Mouse (Mus musculus) gonadal fat pad, adult 2 months (tissue): ENCODE data around the gene Sqstm1. TPM values are rescaled to one million over a fixed set of nuclear protein-coding genes. Genes with fewer than 3 reads are reported as not detected.

ENCODE experiments used
- DNase-seq: peaks from one replicate; pipeline ENCODE4 v3.0.0-alpha.2; 2012; ENCODE audit warnings: low read depth
- polyA plus RNA-seq: library from polyadenylated mRNA; depleted of rRNA; stranded (reverse); fragments of >200 nt; gene quantifications from 2 replicates; pipeline ENCODE4 v1.2.3, GENCODE M21; 2012; rRNA removed

Gene Sqstm1
- polyA plus RNA-seq: 227 and 257 TPM in 2 replicates

DNA sequence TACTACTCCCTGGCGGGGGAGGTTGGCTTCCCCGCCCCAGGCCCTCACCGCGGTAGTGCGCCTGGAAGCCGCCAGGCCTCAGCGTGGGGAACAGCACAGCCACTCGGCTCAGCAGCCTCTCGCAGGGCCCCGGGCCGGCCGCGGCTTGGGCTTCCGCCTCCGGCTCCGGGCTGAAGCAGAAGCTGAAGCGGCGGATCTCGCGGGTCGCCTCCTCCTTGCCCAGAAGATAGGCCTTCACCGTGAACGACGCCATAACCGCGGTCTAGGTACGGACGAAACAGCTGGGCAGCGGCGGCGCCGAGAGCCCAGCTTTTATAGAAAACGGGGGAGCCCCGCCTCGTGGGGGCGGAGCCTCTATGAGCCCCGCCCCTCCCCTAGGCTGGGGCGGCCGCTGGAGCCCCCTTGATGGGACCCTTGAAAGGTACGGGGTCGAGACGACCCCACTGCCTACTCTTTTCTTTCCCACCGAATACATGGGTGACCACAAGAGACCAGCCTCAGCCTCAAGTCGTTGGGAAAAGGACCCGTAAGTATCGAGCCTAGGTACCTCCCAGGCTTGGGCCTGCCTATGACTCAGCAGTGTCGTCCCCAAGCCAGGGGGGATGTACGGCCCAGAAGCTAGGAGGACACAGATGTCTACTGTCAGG lies at the start of gene Sqstm1, which contains the start of gene Mgat4b:
TSS of gene Sqstm1 (minus strand) at position 323 of the 647 bp plus-strand sequence.
TSS of gene Mgat4b (plus strand) at position 386 of the 647 bp plus-strand sequence.
- no peak for DNase-seq

DNA sequence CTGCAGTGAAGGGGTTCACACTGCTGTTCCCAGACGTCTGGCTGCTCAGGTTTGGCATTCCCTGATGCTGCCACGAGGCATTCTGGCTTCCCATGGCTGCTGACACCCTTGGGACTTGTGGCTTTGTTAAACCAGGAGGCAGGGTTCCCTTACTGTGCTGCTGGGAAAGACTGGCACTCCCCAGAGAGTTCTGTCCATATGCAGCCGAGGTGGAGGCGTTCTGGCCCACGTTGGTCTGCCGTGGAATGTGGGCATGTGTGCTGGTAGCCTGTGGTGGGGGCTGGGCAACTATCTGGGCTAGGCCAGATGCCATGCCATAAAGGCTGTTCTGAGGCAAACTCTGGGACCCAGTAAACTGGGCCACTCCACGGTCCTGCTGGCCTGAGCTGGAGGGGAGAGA lies 47.7 kb upstream of the Sqstm1 start:
- DNase-seq: no peak

DNA sequence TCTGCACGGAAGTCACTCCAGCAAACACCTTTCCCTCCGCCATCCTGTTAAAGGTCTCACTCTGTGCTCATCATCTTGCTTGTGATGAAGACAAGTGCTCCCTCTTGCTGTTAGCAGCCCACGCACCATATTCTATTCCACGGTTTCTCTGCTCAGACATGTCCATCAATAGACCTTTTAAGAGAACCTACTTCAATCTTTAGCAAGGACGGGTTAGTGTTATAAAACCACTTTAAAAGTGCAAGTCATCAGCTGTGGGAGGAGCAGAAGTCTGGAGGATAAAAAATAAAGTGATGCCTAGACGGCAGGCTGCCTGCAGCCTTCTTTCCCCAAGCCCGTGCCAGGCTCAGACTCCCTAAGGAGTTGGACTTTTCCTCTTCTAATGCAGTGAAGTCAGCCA lies 46.0 kb upstream of the Sqstm1 start:
- DNase-seq: no peak

DNA sequence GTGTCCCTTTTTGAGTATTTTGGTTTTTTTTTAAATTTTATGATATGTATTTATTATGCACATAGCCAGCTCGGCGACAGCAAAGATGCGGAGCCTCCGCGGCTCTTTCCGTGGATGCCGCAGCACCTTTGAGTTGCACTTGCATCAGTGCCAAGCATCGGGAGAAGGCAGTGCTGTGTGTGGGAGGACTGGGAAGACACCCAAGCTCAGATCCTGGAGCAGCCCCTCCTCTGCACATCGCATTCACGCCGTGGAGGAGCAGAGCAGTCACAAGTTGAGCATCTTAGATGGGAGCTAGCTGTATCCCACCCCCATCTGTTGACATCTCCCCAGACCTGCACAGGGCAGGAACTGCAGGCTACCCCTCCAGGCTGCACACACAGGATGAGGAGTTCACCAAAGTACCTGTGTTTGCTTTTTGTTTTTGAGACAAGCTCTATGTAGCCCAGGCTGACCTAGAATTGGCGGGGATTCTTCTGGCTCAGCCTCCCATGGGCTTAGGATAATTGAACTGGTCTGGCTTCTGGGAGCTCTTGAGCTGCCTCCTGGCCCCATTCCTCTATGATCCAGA lies 43.5 kb upstream of the Sqstm1 start:
- no peak for DNase-seq

DNA sequence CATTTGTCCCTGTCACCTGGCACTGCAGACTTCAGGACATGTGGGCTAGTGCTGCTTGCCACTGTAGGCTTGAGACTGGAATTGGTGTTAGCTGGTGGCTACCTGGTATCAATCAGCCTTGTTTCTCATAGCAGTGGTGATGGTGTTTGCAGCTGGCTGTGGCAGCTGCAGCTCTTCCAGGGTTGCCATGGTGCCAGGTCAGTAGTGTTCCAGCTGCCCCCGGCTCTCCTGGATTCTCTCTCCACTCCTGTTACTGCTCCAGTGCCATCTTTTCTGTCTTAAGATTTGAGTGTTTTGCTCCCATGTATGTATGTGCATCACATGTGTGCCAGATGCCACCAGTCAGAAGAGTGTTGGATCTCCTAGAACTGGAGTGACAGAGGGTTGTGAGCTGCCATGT lies 42.8 kb upstream of the Sqstm1 start:
- no peak for DNase-seq

DNA sequence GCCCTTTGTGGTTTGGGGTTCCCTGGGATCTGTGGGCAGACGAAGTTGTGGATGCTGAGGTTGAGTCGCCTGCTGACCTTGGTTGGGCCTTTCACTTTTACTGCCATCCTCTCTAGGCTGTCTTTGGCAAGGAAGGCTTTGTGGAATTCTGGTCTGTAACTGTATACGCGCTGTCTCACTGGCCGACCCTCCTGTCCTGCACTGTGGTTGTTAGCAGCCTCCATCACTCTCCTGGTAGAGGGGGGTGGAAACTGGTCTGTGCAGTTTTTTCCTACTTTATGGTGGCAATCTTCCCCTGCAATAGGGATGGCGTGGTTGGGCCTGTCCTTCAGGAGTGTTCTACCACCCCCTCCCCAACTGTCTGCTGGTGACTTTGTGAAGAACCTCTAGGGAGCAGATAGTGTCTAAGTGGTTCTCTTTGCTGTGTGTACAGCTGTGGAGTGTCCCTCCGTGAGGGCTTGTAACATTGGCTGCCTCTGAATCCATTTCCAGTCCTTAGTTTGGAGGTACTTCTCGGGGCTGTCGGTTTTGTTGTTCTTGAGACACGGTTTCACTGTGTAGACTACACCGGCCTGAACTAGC lies 42.1 kb upstream of the Sqstm1 start:
- no peak for DNase-seq

DNA sequence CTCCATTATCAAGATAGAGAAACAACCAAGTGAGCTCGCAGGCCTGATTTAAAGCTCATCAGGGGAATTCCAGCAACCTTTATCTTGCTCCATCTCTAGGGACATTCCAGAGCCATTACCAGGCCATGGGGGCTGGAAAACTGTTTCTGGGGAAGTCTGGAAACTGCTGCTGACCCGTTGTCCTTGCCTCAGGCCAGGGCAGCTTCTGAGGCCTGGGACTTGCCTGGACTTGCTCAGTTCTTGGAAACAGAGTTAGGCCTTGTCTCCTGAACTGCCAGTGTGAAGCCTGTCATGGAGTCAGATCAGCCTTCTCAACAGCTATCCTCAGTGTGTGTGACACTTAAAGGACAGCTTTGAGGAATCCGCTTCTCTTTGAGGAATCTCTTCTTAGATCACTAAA lies 41.5 kb upstream of the Sqstm1 start:
- no peak for DNase-seq

DNA sequence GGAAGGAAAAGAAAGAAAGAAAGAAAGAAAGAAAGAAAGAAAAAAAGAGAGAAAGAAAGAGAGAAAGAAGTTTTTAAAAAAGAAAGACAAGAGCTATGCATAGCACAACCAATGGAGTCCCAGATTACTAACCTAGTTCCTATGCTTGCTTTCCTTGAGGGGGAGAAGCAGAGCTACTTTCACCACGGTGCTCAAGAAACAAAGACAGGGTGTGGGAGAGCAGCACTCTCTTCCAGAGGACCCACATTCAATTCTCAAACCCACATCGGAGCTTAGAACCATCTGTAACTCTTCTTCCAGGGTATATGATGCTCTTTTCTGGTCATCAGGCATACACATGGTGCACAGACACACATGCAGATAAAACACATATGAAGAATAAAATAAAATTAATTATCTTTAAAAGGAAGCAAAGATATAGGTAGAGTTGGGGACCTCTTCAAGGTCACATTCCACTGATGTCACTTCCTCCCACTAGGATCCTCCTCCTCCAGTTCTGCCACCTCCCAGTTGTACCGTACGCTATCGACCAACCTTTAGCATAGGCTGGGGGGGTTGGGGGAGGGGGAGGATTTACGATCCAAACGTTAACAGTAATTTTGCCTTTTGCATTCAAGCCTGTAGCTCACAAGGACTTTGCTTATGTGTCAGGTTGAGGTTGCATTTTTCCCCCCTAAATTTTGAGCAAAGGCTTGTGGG lies 38.0 kb upstream of the Sqstm1 start:
- DNase-seq: no peak

DNA sequence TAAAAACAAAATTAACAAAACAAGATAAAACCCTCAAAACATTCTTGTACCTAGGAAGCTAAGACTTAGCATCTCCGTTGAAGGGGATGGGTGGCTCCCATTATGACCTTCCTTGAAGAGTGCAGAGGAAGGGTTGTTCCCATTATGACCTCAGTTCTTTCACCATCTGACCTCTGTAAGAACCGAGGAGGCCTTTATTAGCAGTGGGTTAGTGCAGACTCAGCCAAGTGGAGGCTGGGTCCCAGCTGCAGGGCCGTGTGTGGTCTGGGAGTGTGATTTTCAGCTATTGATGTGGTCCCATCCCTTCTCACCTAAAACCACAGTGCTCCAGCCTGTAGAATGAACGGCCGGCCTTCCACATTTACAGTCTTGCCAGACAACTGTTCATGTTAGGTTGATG lies 34.6 kb upstream of the Sqstm1 start:
- DNase-seq: no peak

DNA sequence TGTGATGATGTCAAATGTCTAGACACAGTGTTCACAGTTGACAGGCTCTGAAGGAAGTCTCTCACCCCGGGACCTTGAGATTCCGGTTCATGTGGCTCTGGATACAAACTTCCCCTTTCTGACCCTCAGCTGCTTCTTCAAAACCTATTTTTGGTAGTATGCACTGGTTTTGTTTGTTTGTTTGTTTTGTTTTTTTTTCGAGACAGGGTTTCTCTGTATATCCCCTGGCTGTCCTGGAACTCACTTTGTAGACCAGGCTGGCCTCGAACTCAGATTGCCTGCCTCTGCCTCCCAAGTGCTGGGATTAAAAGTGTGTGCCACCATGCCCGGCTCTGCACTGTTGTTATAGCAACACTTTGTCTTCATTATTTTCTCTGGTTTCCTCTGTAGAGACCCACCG lies 33.3 kb upstream of the Sqstm1 start:
- no peak for DNase-seq

DNA sequence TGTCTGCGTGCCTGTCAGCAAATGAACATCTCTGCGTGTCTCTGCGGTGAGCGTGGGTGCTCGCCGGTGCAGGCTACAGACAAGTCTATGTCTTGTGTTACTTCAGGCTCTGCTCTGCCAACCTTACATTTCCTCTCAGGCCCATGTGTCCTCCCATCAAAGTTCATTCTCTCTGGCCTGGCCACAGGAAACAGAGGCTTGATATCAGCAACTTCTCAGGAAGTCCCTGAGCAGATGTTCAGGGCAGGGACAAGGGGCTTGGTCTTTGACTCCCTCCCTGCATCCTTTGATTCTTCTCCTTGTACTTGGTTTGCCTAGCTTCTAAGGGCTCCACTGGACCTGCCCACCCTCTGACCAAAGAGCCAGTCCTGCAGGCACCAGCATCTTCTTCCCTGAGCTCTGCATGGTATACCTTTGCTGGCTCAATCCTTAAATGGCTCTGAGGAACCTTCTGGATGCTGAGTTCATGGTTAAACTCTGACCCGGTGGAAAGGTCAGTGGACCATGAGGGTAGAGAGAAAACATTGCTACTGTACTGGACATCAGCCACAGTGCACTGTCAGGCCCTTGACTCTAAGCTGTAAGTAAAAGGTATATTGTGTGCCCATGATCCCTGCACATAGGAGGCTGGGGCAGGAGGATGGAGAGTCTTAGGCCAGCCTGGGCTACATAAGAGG lies 29.7 kb upstream of the Sqstm1 start:
- DNase-seq: no peak

DNA sequence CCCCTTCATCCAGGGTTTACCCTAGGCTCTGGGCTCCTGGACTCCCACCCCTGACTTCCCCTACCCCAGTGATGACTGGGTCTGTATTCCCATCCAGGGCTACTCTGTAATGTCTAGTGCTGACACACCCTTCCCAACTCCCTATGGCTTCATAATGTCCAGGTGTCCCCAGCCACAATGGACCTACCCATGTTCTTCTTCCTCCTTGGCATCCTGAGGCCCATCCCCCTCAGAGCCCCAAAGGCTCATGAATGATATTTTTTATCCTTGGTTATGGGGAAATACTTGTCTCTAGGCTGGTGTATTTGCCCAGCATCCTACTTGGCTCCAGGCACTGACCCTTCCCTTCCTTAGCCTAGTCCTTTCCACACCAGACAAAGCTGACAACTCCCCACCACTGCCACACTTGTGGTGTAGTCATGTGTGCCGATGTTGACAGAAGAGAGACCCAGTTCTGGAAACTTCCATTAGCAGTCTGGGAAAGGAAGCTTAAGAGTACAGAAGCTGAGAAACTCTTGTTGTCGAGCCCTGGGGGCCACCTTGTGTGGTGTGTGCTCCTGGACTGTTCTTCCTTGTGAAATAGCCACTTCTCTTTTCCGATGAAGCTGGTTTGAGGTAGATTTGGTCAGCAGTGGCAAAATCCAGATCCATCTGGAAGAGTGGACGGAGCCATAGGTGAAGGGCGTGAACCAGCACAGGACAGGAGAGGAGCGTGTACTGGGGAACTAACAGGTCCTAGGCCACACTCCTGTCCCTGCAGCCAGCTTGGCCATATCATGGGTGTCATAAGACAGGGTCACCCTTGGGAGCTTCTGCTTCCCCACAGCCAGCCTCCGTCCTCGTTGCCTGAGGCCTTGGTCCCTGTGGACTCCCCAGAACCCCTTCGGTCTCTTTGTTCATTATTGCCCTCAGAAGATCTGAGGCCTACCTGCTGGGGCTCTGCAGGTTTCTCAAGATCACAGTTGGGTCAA lies 28.5 kb upstream of the Sqstm1 start:
- no peak for DNase-seq

DNA sequence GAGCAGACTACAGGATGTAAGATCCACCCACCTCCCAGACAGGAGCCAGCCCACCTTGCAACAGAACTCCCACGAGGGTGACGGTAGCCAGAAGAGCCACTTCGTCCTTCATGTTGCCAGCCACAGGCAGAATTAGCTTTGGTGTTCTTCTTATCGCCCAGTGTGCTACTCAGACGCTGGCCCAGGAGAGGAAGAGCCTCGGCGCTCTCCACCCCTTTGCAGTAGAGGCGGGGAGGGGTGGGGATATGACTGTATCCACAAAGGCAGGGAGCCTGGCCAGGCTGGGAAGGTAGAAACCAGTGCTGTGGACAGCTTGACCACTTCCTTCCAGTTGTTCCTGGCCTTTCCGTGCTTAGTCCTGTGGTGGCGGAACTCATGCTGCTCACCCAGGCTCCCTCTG lies 27.7 kb upstream of the Sqstm1 start, which contains the start of gene Ltc4s:
TSS of gene Ltc4s (minus strand) at position 293 of the 400 bp plus-strand sequence.
- no peak for DNase-seq

DNA sequence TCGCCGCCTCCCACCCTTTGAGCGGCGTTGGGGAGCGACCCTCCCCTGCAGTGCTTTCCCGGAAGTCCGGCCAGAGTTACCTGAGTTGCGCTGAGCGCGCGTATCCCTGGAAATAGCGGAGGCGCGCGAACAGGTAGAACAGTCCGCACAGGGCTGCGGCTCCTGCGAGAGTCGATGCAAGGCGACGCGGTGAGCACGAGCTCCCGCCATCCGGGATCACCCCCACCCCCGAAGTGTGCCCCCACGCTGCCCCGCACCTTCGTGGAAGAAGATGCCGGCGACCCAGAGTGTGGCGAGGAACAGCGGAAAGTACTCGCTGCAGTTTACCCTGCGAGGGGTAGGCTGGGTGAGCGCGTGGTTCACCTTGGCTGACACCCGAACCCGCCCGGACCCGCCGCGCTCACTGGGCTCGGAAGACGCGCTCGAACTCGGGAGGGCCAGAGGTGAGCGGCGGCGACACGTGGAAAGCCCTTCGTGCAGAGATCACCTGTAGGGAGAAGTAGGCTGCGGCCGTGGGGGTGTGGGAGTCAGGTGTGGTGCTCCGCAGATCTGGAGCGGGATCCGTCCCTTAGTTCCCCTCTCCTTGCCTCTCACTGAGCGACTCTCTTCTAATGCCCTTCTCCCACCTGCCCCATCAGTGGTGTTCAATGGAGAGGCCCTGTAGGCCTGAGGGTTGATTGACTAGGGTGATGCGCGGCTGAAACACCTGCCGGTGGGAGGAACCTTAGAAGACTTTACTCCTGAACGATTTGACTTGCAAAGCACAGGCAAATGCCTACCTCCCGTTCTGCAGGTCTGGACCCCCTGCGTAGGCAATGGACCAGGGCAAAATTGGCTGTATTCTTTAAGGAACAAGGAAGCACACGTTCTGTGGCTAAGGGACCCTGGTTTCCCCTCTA lies 26.6 kb upstream of the Sqstm1 start:
- no peak for DNase-seq

DNA sequence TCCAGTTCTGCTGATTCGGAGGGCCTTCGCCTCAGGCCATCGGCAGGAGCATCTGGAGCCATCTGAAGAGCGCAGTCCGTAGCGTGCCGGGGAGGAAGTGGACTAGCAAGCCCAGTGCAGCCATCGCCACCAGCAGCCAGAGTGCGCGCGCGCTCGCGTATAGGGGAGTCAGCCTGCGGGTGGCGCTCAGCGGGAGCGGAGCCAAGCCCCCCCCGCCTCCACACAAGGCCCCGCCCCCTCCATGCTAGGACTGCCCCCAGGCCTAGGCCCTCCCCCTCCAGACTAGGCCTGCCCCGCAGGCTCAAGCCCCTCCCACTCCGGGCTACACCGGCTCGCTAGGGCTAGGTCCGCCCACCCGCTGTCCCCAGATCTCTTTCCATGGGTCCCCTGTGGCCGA lies 25.9 kb upstream of the Sqstm1 start:
- no peak for DNase-seq

DNA sequence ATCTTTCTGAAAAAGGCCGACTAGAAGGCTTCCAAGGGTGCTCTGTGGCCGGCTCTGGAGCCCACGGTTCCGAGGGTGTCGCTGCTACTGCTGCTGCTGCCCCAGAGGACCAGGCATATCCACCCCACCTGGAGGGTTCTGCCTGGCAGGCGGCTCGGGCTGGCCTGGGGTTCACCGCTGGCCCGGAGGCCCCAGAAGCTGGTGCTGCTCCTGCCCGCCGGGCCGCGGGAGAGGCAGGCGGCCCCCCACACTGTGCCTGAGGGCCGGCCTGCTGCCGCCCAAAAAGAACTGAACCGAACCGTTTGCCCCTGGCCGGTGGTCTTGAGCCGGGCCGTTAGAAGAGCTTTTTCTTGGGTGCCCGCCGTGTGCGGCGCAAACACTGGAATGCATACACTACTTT lies 24.0 kb upstream of the Sqstm1 start:
- DNase-seq: no peak

DNA sequence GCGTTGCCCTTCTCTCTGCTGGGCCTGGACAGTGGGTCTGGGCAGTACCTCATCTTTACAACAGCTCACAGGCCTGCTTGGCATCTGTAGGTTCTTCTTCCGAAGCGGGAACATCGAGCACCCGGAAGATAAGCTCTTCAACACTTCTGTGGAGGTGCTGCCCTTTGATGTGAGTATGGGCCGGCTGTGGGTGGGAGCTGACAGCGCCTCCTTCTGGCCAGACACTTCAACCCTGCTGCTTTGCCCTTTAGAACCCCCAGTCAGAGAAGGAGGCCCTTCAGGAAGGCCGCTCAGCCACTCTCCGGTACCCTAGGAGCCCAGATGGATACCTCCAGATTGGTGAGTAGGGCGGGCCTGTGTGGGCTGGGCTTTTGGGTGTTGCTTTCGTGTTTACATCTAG lies 23.4 kb upstream of the Sqstm1 start:
- no peak for DNase-seq

DNA sequence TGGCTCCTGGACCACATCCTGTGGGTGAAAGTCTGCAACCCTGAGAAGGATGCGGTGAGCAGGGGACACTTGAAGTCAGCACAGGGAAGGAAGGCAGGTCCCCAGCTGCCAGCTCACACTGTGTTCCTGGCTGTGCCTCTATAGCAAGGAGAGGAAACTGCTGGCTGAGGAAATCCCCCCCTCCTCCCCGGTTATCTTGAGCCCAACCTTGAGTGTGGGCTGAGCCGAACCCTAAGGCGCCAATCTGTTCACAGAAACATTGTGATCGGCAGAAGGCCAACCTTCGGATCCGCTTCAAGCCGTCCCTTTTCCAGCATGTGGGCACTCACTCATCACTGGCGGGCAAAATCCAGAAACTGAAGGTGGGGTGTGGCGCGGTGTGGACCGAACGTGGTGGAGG lies 22.4 kb upstream of the Sqstm1 start:
- no peak for DNase-seq

DNA sequence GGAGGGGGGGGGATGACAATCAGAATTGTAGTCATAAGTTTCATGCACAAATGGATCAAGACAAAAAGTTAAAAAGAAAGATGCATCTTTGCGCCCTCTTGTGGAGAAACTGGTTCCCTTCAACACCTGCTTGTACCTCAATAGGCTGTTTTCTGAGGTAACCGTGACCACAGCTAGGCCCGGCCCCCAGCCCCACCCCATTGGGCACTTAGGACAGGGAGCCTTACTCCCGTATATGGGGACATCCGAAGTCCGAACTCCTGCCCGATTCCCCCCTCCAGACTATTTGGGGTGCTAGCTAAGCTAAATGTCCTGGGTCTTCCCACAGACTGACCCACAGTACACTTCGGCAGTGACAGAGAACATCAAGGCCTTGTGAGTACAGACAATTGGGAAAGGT lies 20.8 kb upstream of the Sqstm1 start:
- no peak for DNase-seq
